Mouse (Mus musculus): ENCODE results near the gene Limch1. TPM values are rescaled to one million over a fixed set of nuclear protein-coding genes. Genes with fewer than 3 reads are reported as not detected.

Gene Limch1
- polyA plus RNA-seq, 1 experiment from 2014 or later: 25.1 TPM

- no peaks in the 10 kb centered on the region for H3K27me3 ChIP-seq (replicated peaks)
- peaks cover 7% of the 10 kb centered on the region; the same call in 1 of the 2 replicates for H3K4me1 ChIP-seq
- no peaks in the 10 kb centered on the region for H3K36me3 ChIP-seq
- H3K9me3 ChIP-seq: no peaks in the 10 kb centered on the region
- no peak overlapping the region for H3K27ac ChIP-seq (replicated peaks)
- 68% methylated on average over 8 of the region's 8 CpGs for WGBS
- no peak for ATAC-seq (ENCODE audit: extremely low read depth, insufficient number of reproducible peaks, low FRiP score, low TSS enrichment)
- no peak overlapping the region for H3K4me2 ChIP-seq
- H3K9ac ChIP-seq: no peak overlapping the region
- H3K4me3 ChIP-seq: no peak overlapping the region
Observed at GRCm38 (mm10) chr5:66786621-66787061, 41.0 kb downstream of the Limch1 start.

- no peak overlapping the region for H3K27ac ChIP-seq (replicated peaks)
- H3K4me2 ChIP-seq: no peak overlapping the region
- no peak for ATAC-seq (ENCODE audit: extremely low read depth, insufficient number of reproducible peaks, low FRiP score, low TSS enrichment)
- H3K4me3 ChIP-seq: no peak overlapping the region
- no peaks in the 10 kb centered on the region for H3K36me3 ChIP-seq
- H3K9me3 ChIP-seq: no peaks in the 10 kb centered on the region
- 71% methylated on average over 3 of the region's 3 CpGs for WGBS
- H3K4me1 ChIP-seq: peaks cover 7% of the 10 kb centered on the region; the same call in 1 of the 2 replicates
- no peak overlapping the region for H3K9ac ChIP-seq
- H3K27me3 ChIP-seq (replicated peaks): no peaks in the 10 kb centered on the region
Observed at GRCm38 (mm10) chr5:66789041-66789440, 43.4 kb downstream of the Limch1 start.

GRCm38 (mm10) chr5:66791161-66791560, 45.5 kb downstream of the Limch1 start:
- H3K36me3 ChIP-seq: no peaks in the 10 kb centered on the region
- no peak overlapping the region for H3K4me3 ChIP-seq
- H3K27ac ChIP-seq (replicated peaks): no peak overlapping the region
- no peaks in the 10 kb centered on the region for H3K4me1 ChIP-seq
- H3K9me3 ChIP-seq: no peaks in the 10 kb centered on the region
- no peaks in the 10 kb centered on the region for H3K27me3 ChIP-seq (replicated peaks)
- no peak overlapping the region for H3K4me2 ChIP-seq
- 60% methylated on average over 6 of the region's 6 CpGs for WGBS
- H3K9ac ChIP-seq: no peak overlapping the region
- ATAC-seq (ENCODE audit: extremely low read depth, insufficient number of reproducible peaks, low FRiP score, low TSS enrichment): no peak

GRCm38 (mm10) chr5:66793251-66793650, 47.6 kb downstream of the Limch1 start:
- H3K36me3 ChIP-seq: no peaks in the 10 kb centered on the region
- H3K4me3 ChIP-seq: no peak overlapping the region
- H3K4me1 ChIP-seq: peaks cover 11% of the 10 kb centered on the region
- no peaks in the 10 kb centered on the region for H3K9me3 ChIP-seq
- no peak for ATAC-seq (ENCODE audit: extremely low read depth, insufficient number of reproducible peaks, low FRiP score, low TSS enrichment)
- 90% methylated on average over 3 of the region's 3 CpGs for WGBS
- no peak overlapping the region for H3K4me2 ChIP-seq
- H3K27me3 ChIP-seq (replicated peaks): no peaks in the 10 kb centered on the region
- H3K9ac ChIP-seq: no peak overlapping the region
- H3K27ac ChIP-seq (replicated peaks): no peak overlapping the region

- H3K36me3 ChIP-seq: no peaks in the 10 kb centered on the region
- no peak overlapping the region for H3K4me2 ChIP-seq
- no peaks in the 10 kb centered on the region for H3K9me3 ChIP-seq
- H3K27ac ChIP-seq (replicated peaks): 0 out of 2 replicates have a peak overlapping the region, but pooled peaks have one; percentile 12
- H3K27me3 ChIP-seq (replicated peaks): peaks cover 9% of the 10 kb centered on the region
- H3K9ac ChIP-seq: 0 out of 2 replicates have a peak overlapping the region, but pooled peaks have one; percentile 10
- peaks cover 31% of the 10 kb centered on the region for H3K4me1 ChIP-seq
- 49% methylated on average over 6 of the region's 6 CpGs for WGBS
- no peak for ATAC-seq (ENCODE audit: extremely low read depth, insufficient number of reproducible peaks, low FRiP score, low TSS enrichment)
- H3K4me3 ChIP-seq: no peak overlapping the region
Observed at GRCm38 (mm10) chr5:66797326-66797725, 51.7 kb downstream of the Limch1 start.

- Histone ChIP-seq H3K4me3 (no peak overlapping the region), H3K27ac (replicated peaks) (peak overlapping the region; percentile 45; the same call in 1 of the 2 replicates), H3K36me3 (no peaks in the 10 kb centered on the region), H3K4me1 (peaks cover 31% of the 10 kb centered on the region), H3K27me3 (replicated peaks) (peaks cover 17% of the 10 kb centered on the region), H3K9me3 (no peaks in the 10 kb centered on the region), H3K4me2 (no peak overlapping the region), H3K9ac (no peak overlapping the region)
- ATAC-seq (ENCODE audit: extremely low read depth, insufficient number of reproducible peaks, low FRiP score, low TSS enrichment): no peak
- 52% methylated on average over 3 of the region's 3 CpGs for WGBS
Observed at GRCm38 (mm10) chr5:66798135-66798534, 52.5 kb downstream of the Limch1 start.

- peaks cover 17% of the 10 kb centered on the region for H3K27me3 ChIP-seq (replicated peaks)
- H3K4me1 ChIP-seq: peaks cover 31% of the 10 kb centered on the region
- 42% methylated on average over 8 of the region's 8 CpGs for WGBS
- no peak overlapping the region for H3K27ac ChIP-seq (replicated peaks)
- H3K9ac ChIP-seq: no peak overlapping the region
- no peak for ATAC-seq (ENCODE audit: extremely low read depth, insufficient number of reproducible peaks, low FRiP score, low TSS enrichment)
- H3K4me3 ChIP-seq: no peak overlapping the region
- H3K4me2 ChIP-seq: no peak overlapping the region
- H3K36me3 ChIP-seq: no peaks in the 10 kb centered on the region
- H3K9me3 ChIP-seq: no peaks in the 10 kb centered on the region
Observed at GRCm38 (mm10) chr5:66798591-66799003, 53.0 kb downstream of the Limch1 start.

GRCm38 (mm10) chr5:66800243-66800642, 54.6 kb downstream of the Limch1 start:
- no peak overlapping the region for H3K4me3 ChIP-seq
- peaks cover 31% of the 10 kb centered on the region for H3K4me1 ChIP-seq
- H3K27ac ChIP-seq (replicated peaks): peak overlapping the region; percentile 6; the same call in 1 of the 2 replicates
- peak overlapping the region; percentile 24 for H3K4me2 ChIP-seq
- peaks cover 17% of the 10 kb centered on the region for H3K27me3 ChIP-seq (replicated peaks)
- WGBS: 29% methylated on average over 9 of the region's 9 CpGs
- H3K36me3 ChIP-seq: no peaks in the 10 kb centered on the region
- no peak for ATAC-seq (ENCODE audit: extremely low read depth, insufficient number of reproducible peaks, low FRiP score, low TSS enrichment)
- no peaks in the 10 kb centered on the region for H3K9me3 ChIP-seq
- no peak overlapping the region for H3K9ac ChIP-seq

- Histone ChIP-seq H3K9me3 (no peaks in the 10 kb centered on the region), H3K9ac (no peak overlapping the region), H3K4me2 (no peak overlapping the region), H3K27me3 (replicated peaks) (peaks cover 17% of the 10 kb centered on the region), H3K4me1 (peaks cover 37% of the 10 kb centered on the region), H3K27ac (replicated peaks) (peak overlapping the region; percentile 6; the same call in 1 of the 2 replicates), H3K4me3 (no peak overlapping the region), H3K36me3 (no peaks in the 10 kb centered on the region)
- 80% methylated on average over 6 of the region's 6 CpGs for WGBS
- ATAC-seq (ENCODE audit: extremely low read depth, insufficient number of reproducible peaks, low FRiP score, low TSS enrichment): no peak
Observed at GRCm38 (mm10) chr5:66800977-66801376, 55.4 kb downstream of the Limch1 start.

GRCm38 (mm10) chr5:66802196-66802595, 56.6 kb downstream of the Limch1 start:
- no peak overlapping the region for H3K4me2 ChIP-seq
- peaks cover 40% of the 10 kb centered on the region for H3K4me1 ChIP-seq
- peaks cover 21% of the 10 kb centered on the region for H3K27me3 ChIP-seq (replicated peaks)
- H3K4me3 ChIP-seq: no peak overlapping the region
- 63% methylated on average over 10 of the region's 10 CpGs for whole genome bisulfite sequencing
- H3K9me3 ChIP-seq: no peaks in the 10 kb centered on the region
- no peaks in the 10 kb centered on the region for H3K36me3 ChIP-seq
- no peak for ATAC-seq (ENCODE audit: extremely low read depth, insufficient number of reproducible peaks, low FRiP score, low TSS enrichment)
- no peak overlapping the region for H3K9ac ChIP-seq
- no peak overlapping the region for H3K27ac ChIP-seq (replicated peaks)

GRCm38 (mm10) chr5:66806335-66806734, 60.7 kb downstream of the Limch1 start:
- no peaks in the 10 kb centered on the region for H3K9me3 ChIP-seq
- H3K9ac ChIP-seq: no peak overlapping the region
- no peak overlapping the region for H3K4me2 ChIP-seq
- no peak for ATAC-seq (ENCODE audit: extremely low read depth, insufficient number of reproducible peaks, low FRiP score, low TSS enrichment)
- no peak overlapping the region for H3K27ac ChIP-seq (replicated peaks)
- peaks cover 10% of the 10 kb centered on the region; the same call in 1 of the 2 replicates for H3K4me1 ChIP-seq
- 73% methylated on average over 7 of the region's 7 CpGs for WGBS
- H3K4me3 ChIP-seq: no peak overlapping the region
- no peaks in the 10 kb centered on the region for H3K36me3 ChIP-seq
- H3K27me3 ChIP-seq (replicated peaks): peaks cover 20% of the 10 kb centered on the region

- Histone ChIP-seq H3K27ac (replicated peaks) (no peak overlapping the region), H3K4me1 (peaks cover 10% of the 10 kb centered on the region; the same call in 1 of the 2 replicates), H3K36me3 (no peaks in the 10 kb centered on the region), H3K4me2 (no peak overlapping the region), H3K9ac (no peak overlapping the region), H3K4me3 (no peak overlapping the region), H3K9me3 (no peaks in the 10 kb centered on the region), H3K27me3 (replicated peaks) (peaks cover 10% of the 10 kb centered on the region; the same call in 1 of the 2 replicates)
- WGBS: 88% methylated on average over 6 of the region's 6 CpGs
- ATAC-seq (ENCODE audit: extremely low read depth, insufficient number of reproducible peaks, low FRiP score, low TSS enrichment): no peak
Observed at GRCm38 (mm10) chr5:66807737-66808136, 62.1 kb downstream of the Limch1 start.

Data from heart, embryonic 13.5 days (tissue).